Mouse (Mus musculus): ENCODE data around the gene L3mbtl1. TPM values are rescaled to one million over a fixed set of nuclear protein-coding genes. Genes with fewer than 3 reads are reported as not detected.
"Not testable (repeated sequence)": the region's sequence is repeated elsewhere in the genome, so short reads cannot be mapped to it uniquely, and the experiment has no call there.

Gene L3mbtl1
- 0.23 and 0.51 TPM in 2 replicates for polyA plus RNA-seq (2011; ENCODE audit: insufficient read length, low read depth, missing spikeins)

- Histone ChIP-seq H3K4me3 (ENCODE audit: insufficient read depth, low read length) (peak within 1 kb of the TSS; percentile 45), H3K4me1 (ENCODE audit: control insufficient read depth, insufficient read depth, low read length) (no peaks in the 10 kb centered on the region), H3K27ac (ENCODE audit: insufficient read depth, low read length) (no peak within 1 kb of the TSS)
- TF ChIP-seq CTCF (IDR thresholded peaks at IDR 0.05; ENCODE audit: borderline replicate concordance, insufficient read depth, low read length) (no peak), POLR2A (IDR thresholded peaks at IDR 0.05; ENCODE audit: low read depth, low read length) (no peak)
Observed at GRCm38 (mm10) chr2:162943148-162943846, at the start of gene L3mbtl1. Gene L3mbtl1 (plus strand): TSS chr2:162943472.

DNA sequence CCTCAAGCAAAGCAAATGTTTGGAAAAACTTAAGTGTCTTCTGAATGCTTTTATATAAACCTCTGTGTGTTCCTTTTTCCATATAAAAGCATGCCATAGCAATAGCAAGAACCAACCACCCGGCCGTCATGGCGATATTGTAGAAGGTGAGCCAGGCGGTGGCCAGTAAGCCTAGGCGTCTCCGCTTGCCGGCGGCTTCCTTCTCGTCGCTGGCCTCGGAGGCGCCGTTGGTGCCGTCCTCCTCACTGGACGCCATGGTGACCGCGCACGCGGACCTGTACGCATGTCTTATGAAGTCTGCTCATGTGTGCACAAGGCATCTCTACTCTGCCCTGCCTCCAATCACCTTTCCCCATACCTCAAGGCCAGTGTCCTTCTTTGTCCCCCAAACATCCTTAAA lies 44.0 kb upstream of the L3mbtl1 start:
- H3K27ac ChIP-seq (ENCODE audit: insufficient read depth, low read length); H3K4me1 ChIP-seq (ENCODE audit: control insufficient read depth, insufficient read depth, low read length); H3K4me3 ChIP-seq (ENCODE audit: insufficient read depth, low read length): not testable (repeated sequence)

DNA sequence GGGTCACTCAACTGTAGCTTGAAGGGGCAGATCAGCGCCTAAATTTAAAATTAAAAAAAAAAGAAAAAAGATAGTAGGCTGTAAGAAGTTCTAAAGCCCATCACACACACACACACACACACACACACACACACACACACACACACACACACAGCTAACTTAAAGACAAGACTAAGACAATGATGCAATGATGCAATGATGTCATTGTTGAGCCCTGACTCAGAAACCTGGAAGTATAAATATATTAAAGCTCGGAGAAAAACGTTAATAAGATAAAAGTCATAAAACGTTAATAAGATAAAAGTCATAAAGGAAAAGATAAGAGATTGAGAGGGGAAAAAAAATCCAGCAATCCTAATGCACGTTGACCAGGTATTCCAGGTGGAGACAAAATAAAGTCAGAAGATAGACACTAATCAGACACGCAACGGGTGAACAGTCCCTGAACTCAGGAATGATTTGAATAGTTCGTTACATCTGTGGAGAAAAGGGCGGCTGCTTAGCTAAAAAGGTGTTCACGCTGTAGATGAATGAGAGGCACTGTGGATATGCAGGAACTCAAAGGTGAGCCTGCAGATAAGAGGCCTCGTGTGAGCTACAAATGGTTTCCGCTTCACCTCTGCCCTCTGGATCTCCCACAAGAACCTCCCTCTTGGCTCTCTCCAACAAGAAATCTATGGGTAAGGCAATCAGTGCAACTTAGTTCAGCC lies 43.2 kb upstream of the L3mbtl1 start:
- TF ChIP-seq CTCF (IDR thresholded peaks at IDR 0.05; ENCODE audit: borderline replicate concordance, insufficient read depth, low read length) (no peak), POLR2A (IDR thresholded peaks at IDR 0.05; ENCODE audit: low read depth, low read length) (no peak)
- no peak overlapping the region for H3K27ac ChIP-seq (ENCODE audit: insufficient read depth, low read length)
- H3K4me3 ChIP-seq (ENCODE audit: insufficient read depth, low read length) = no peak overlapping the region
- H3K4me1 ChIP-seq (ENCODE audit: control insufficient read depth, insufficient read depth, low read length) = no peaks in the 10 kb centered on the region; the same call in 1 of the 2 replicates

- TF ChIP-seq CTCF (IDR thresholded peaks at IDR 0.05; ENCODE audit: borderline replicate concordance, insufficient read depth, low read length) (no peak), POLR2A (IDR thresholded peaks at IDR 0.05; ENCODE audit: low read depth, low read length) (no peak)
- H3K4me1 ChIP-seq (ENCODE audit: control insufficient read depth, insufficient read depth, low read length) = no peaks in the 10 kb centered on the region; the same call in 1 of the 2 replicates
- no peak overlapping the region for H3K4me3 ChIP-seq (ENCODE audit: insufficient read depth, low read length)
- H3K27ac ChIP-seq (ENCODE audit: insufficient read depth, low read length) = no peak overlapping the region
Observed at GRCm38 (mm10) chr2:162900590-162900916, 42.7 kb upstream of the L3mbtl1 start.

GRCm38 (mm10) chr2:162905902-162906301 lies 37.4 kb upstream of the L3mbtl1 start:
- Histone ChIP-seq H3K4me3 (ENCODE audit: insufficient read depth, low read length) (no peak overlapping the region), H3K4me1 (ENCODE audit: control insufficient read depth, insufficient read depth, low read length) (no peaks in the 10 kb centered on the region), H3K27ac (ENCODE audit: insufficient read depth, low read length) (no peak overlapping the region)
- no peak for TF ChIP-seq POLR2A (IDR thresholded peaks at IDR 0.05; ENCODE audit: low read depth, low read length)

- Histone ChIP-seq H3K4me1 (ENCODE audit: control insufficient read depth, insufficient read depth, low read length) (no peaks in the 10 kb centered on the region), H3K4me3 (ENCODE audit: insufficient read depth, low read length) (no peak overlapping the region), H3K27ac (ENCODE audit: insufficient read depth, low read length) (no peak overlapping the region)
- TF ChIP-seq POLR2A (IDR thresholded peaks at IDR 0.05; ENCODE audit: low read depth, low read length) (no peak), CTCF (IDR thresholded peaks at IDR 0.05; ENCODE audit: borderline replicate concordance, insufficient read depth, low read length) (no peak)
Observed at GRCm38 (mm10) chr2:162908052-162908491, 35.2 kb upstream of the L3mbtl1 start.

DNA sequence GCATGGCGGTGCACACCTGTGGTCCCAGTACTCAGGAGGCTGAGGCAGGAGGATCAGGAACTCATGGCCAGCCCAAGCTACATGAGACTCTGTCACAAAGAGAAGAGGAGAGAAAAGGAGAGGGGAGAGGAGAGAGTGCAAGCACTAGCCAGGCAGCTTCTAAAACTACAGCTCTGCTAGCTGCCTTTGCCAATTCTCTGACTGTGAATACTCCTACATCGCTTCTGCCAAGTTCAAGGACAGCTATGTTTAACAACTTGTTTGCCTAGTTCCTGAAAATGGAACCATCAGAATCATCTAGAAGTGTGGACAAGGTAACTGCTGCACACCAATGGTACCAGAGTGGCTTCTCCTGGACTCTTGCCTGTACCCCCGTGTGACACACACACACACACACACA lies 29.2 kb upstream of the L3mbtl1 start:
- no peak overlapping the region for H3K27ac ChIP-seq (ENCODE audit: insufficient read depth, low read length)
- H3K4me1 ChIP-seq (ENCODE audit: control insufficient read depth, insufficient read depth, low read length) = no peaks in the 10 kb centered on the region
- TF ChIP-seq POLR2A (IDR thresholded peaks at IDR 0.05; ENCODE audit: low read depth, low read length) = no peak
- no peak for TF ChIP-seq CTCF (IDR thresholded peaks at IDR 0.05; ENCODE audit: borderline replicate concordance, insufficient read depth, low read length)
- H3K4me3 ChIP-seq (ENCODE audit: insufficient read depth, low read length) = no peak overlapping the region

DNA sequence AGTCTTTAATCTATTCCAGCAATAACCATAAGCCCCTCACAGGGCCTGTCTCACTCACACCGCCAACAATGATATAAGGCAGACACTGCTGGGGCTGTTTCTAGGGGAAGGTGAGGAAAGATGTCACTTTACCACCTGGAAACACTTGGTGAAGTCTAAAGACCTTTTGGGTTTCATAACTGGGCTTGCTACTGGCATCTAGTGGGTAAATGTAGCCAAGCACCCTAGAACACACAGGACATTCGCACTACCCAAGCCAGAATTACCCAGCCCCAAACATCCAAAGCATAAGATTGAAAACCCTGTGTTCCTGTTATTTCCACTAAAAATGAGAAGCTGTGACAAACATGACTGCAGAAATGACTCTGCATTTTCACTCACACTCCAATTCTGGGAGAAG lies 28.8 kb upstream of the L3mbtl1 start:
- H3K4me3 ChIP-seq (ENCODE audit: insufficient read depth, low read length) = no peak overlapping the region
- H3K27ac ChIP-seq (ENCODE audit: insufficient read depth, low read length) = no peak overlapping the region
- H3K4me1 ChIP-seq (ENCODE audit: control insufficient read depth, insufficient read depth, low read length) = no peaks in the 10 kb centered on the region
- TF ChIP-seq CTCF (IDR thresholded peaks at IDR 0.05; ENCODE audit: borderline replicate concordance, insufficient read depth, low read length) (no peak), POLR2A (IDR thresholded peaks at IDR 0.05; ENCODE audit: low read depth, low read length) (no peak)

DNA sequence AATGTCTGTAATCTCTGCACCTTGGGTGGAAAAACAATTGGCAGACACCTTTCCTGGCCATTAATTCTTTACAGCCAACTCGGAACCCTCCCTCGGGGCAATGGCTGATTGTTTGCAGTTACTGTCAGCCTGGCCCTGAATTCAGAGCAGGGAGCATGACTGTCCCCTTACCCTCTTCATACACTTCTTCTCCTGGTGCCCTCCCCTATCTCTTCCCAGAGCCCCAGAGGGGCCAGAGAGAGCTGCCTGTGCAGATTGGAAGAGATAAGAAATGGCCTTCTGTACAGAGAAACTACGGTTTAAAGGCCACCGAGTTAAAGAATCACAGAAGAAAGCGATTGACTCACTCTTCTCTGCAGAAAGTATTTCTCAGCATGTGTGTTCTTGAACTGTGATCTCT lies 23.3 kb upstream of the L3mbtl1 start:
- H3K27ac ChIP-seq (ENCODE audit: insufficient read depth, low read length) = no peak overlapping the region
- H3K4me3 ChIP-seq (ENCODE audit: insufficient read depth, low read length) = no peak overlapping the region
- TF ChIP-seq CTCF (IDR thresholded peaks at IDR 0.05; ENCODE audit: borderline replicate concordance, insufficient read depth, low read length) = no peak
- no peak for TF ChIP-seq POLR2A (IDR thresholded peaks at IDR 0.05; ENCODE audit: low read depth, low read length)
- H3K4me1 ChIP-seq (ENCODE audit: control insufficient read depth, insufficient read depth, low read length) = no peaks in the 10 kb centered on the region

DNA sequence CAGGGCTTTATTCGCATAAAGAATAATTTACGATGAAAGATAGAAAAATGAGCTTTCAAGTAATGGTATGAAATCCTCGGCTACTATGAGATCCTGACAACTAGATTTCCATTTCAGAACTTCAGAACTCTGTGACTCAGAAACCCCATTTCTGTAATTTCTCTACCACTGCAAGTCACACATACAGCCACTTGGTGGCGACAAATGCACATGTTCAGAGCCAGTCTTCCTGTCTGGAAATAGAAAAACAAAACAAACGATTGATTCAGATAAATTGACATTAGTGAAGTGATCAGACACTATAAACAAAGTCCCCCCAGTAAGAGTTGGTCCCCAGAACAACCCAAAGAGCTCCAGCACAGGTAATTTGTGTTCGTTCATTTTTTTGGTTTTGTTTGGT lies 21.1 kb upstream of the L3mbtl1 start:
- TF ChIP-seq POLR2A (IDR thresholded peaks at IDR 0.05; ENCODE audit: low read depth, low read length) = no peak
- no peak for TF ChIP-seq CTCF (IDR thresholded peaks at IDR 0.05; ENCODE audit: borderline replicate concordance, insufficient read depth, low read length)

More for the DNA sequence above, 21.1 kb upstream of the L3mbtl1 start:
- Histone ChIP-seq H3K4me3 (ENCODE audit: insufficient read depth, low read length) (no peak overlapping the region), H3K4me1 (ENCODE audit: control insufficient read depth, insufficient read depth, low read length) (no peaks in the 10 kb centered on the region), H3K27ac (ENCODE audit: insufficient read depth, low read length) (no peak overlapping the region)
